Mouse (Mus musculus) adrenal gland, adult (tissue): Measurements from ENCODE around the gene Gnas.

Source experiments
- DNase-seq, 2 experiments: peaks; one replicate each; pipeline ENCODE4 v3.0.0; 2022 to 2023; ENCODE audit warnings: low spot score in 1 of 2; ENCODE audit not compliant: inconsistent age in 2 of 2

Gnas gene

DNA sequence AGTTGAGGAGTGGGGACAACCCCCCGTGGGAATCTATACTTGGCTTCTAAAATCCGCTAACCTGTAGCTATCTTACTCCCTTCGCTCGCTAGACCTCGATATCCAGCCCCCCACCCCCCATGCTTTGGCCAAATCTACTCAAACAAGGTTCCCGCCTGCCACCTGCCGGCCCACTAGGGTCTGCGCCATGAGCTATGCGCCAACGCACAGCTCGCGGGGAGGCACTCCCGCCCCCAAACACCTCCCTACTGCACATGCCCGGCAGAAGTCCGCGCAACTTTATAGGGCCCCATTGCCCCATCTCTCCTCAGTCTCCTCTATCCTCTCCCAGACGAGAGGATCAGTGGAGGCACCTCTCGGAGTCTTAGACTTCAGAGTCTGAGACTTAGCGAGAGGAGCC is at the start of gene Gnas:
Gnas (plus strand) TSS at position 310 of the 400 bp plus-strand sequence.
- DNase-seq = peak; percentile 44 to 68

DNA sequence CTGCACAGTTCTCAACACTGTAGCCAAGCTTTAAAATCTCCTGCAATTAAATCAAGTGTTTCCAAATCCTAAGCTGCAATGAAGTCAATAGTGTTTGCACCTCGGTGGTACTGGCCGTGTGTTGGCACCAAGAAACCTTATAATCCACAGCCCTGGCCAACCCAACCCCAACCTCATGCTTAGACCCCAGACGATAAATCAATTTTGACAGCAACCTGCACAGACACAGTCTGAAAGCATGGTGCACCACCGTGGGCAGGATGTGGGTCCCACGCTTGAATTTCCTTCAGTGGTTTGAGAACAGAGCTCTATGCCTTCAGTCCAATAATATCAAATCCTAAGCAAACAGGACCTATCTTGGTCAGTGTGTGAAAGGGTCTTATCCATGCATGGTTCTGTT is 41.7 kb upstream of the Gnas start:
- DNase-seq = no peak

DNA sequence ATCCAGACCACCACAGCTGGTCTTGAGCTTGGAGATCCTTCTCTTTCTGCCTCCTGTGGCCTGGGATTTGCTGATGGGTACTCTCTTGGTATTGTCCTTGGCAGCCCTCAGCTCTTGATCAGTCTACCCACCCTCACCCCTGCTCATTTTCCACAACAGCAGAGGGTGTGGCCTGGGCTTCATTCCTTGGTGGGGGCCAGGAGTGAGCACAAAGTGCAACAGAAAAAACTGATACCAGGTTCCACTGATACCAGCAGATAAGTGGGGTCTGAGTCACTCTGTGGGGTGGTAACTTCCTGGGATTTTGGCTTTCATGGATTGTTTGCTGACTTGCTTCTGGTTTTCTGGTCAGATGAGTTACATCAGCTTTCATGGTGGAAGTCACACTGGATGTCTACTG is 32.2 kb upstream of the Gnas start:
- no peak for DNase-seq

DNA sequence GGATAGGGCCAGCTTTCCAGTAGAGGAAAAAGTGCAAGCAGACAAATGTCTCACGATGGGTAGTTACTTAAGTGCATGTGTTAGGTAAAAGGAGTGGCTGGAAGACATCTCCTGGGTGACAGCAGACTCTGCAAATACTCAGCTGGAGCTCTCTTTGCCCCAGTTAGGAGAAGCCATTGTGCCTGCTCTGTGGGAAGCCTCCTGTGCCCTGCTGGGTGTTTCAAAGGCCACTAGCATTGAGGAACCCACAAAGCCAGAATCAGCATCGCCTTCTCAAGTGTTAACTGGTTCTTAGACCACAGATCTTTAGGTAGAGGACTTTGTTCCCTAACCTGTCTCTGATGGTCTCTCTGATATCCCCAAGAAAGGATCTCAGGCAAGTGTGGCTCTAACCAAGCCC is 26.8 kb upstream of the Gnas start:
- DNase-seq = no peak

DNA sequence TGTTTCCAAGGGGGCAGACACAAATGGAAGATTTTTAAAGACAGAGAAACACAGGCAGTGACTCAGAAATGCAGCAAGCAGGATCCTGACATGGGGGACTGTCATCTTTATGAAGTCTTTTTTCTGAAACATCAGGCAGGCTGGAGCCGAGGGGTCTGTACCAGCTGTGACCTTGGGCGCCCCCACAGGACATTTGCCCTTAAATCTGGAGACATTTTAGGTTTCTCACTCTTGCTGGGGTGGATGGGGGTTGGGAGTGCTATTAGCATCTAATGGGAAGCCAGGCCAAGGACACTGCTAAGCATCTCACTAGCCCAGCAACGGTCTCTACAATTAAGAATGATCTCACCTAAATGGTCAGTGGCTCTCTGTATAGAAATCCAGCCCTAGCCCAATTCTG is 24.1 kb upstream of the Gnas start:
- no peak for DNase-seq

DNA sequence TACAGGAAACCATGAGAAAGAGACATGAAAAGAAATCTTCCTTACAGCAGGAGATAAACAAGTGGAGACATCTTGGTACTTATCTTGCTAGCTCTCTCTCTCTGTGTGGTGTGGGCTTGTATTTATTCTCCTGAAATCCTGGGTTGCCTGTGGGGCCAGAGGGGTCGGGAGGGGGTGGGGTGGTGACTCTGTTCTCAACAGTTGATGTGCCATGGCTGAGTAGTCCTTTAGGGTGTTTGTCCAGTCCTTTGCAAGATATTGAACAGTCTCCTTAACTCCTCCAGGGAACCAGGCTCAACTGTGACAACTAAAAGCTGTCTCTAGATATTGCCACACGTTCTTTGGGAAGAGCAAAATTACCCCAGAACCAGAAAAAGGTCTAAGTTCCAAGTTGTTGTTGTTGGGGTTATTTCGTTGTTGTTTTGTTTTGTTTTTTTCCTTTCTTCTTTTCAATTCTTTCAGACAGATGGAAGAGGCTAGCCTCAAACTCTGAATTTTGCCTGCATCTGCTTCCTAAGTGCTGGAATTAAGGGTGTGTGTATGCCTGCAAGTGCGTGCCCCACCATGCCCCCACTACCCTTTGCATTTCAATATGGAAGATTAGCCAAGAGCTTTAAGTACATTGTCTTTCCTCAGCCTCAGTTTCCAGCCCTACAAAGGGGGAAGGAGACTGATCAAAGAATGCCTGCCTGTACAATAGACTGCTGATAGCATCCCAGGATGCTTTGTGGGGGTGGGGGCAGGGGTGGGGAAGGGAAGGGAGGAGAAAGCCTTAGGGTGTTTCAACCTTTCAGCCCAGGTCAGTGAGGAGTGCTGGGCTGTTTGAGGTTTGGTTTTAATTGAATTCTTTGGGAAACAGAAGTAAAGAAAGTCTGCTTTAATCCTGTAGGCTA is 23.0 kb upstream of the Gnas start:
- no peak for DNase-seq

DNA sequence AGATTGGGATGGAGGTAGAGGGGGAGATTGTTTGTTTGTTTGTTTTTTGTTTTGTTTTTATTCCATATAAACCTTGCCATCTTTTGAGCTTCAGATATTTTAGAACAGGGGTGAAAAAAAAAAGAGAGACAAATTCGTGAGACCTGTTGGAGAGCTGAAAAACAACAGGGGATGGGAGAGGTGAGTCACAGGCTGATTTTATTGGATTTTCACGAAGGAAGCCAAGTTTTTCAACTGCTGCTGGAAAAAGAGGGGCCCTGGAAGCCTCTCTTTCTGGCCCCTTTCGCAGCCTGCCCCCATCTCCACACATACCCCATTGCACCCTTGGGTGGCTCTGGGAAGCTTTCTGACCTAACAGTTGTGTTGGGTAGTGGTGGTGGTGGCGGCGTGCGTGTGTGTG is 22.3 kb upstream of the Gnas start:
- no peak for DNase-seq

DNA sequence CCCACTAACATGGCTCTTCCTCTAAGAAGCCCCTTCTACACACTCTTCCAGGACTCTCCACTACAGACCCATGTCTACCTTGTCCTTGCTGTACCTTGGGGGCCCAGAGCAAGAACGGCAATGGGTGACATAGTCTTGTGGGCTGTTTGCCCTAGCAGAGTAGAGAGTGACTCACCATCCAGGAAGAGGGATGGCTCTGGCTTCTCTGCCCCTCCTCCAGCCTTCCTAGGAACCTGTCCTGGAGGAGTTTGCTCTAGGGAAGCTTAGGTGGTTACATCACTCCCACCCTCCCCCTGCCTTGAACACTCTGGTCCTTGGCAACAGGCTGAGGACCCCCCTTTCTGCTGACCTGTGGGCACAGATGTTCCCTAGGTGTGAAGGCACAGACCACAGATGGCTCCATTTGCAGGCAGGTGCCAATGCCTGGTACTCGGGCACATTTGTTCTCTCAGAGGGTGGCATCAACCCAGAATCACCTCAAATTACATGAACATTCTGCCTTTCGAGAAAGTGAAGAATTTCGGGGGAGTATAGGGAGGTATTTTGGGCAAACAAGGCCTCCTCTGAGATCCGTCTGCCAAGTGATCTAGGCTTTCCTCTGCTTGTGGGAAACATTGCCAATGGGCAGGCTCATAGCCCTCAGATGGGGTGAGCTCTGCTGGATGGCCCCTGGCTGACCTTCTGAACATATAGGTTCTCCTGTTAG is 20.9 kb upstream of the Gnas start:
- DNase-seq = no peak

DNA sequence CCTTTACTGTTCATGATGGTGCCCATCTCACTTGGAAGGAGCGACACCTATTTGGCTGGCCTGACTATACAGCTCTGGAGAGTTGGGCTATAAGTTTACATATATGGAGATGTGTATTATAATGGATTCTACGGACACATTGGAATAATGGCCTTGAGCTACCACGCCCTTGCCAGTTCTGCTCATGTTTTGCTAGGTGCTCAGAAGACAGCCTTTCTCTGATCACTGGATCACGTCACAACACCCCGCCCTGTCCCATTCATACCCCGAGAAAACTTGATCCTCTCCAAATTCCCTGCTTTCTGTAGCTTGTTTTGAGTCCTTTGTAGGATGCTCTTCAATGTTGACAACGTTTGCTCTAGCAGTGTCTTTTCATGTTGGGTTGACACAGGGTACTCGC is 19.9 kb upstream of the Gnas start:
- no peak for DNase-seq

DNA sequence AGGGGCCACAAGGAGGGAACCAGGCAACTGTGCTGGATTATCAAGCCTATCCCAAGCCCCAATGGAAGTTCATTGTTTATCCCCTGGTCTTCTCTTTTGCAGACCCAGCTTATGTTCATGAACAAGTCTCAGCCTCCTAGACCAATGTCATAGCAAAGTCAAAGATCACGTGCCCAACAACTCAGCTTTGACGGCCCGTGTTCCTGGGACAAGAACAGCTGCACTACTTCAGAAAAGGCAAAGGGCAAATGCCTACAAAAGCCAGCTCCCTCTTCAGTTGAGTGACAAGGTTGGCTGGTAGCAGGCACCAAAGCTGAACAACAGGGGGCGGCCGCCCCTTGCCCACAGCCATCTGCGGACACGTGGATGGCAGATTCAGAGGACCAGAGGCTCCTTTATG is 13.7 kb upstream of the Gnas start:
- DNase-seq = no peak

DNA sequence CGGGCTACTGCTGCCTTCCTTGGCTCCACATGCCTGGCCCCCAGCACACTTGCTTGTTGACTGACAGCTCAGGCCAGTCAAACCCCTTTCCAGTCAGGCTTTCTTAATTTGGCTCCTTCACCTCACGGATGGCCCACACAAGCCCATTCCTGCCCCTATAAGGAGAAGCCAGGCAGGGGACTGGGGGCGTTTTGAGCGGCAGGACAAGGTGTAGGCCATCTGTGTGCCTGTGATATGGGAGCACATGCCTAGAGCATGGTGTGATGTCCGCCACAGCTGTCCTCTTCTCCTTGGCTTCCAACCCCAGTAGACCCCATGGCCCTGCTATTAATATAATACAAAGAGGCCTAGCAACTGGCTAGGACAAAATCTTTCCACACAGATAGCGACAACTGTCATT is 12.7 kb upstream of the Gnas start:
- DNase-seq = no peak

DNA sequence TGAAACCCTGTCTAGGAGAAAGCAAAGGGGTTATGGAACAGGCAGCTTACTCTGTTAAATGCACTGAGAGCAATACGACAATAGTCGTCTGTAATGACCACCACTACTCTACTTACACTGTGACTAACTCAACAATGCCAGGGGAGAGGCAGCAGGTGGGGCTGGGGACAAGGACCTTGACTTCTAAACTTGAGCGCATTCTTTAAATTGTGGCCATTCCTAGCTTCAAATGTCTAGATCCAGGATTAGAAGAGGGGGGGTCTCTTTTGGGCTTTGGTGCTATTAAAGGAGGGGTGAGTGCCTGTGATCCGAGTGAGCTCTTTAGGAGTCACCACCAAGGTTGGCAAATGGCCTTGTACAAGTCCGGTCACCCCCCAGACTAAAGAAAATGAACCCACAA is 11.0 kb upstream of the Gnas start:
- DNase-seq = no peak

DNA sequence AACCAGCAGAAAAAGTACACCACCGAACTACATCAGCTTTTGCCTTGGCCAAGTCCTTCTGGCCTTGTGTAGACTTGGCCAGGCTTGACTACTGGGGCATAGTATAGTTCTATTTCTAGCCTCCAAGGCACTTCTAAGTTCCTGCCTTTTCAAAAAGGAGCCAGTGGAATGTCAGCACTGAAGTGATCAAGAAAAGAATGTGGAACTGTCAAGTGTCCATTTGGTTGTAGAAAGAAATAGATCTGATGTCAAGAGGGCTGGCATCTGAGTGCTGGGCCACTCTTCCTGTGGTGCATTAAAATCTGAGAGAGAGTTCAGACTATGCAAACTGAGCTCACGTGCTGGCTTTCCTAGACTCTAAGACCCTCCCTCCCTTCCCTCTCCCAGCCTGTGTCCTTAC is 10.2 kb upstream of the Gnas start:
- DNase-seq = no peak

DNA sequence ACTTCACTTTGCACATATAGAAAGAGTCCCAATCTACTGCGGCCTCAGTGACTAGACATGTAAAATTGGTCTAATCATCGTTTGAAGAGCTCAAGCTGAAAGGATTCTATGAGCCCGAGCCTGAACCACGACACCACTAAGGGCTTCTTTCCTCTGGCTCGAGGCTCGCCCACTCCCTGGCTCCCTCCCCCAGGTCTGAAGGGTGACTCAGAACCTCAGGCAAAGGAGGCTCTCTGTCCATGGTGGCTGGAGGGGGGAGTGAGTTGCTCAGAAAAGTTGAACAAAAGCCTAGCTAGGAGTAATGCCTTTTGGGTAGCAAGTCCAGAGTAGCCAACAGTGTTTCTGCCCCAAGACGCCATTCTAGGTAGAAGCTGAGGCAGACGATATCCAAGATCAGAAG is 4.3 kb upstream of the Gnas start:
- no peak for DNase-seq

DNA sequence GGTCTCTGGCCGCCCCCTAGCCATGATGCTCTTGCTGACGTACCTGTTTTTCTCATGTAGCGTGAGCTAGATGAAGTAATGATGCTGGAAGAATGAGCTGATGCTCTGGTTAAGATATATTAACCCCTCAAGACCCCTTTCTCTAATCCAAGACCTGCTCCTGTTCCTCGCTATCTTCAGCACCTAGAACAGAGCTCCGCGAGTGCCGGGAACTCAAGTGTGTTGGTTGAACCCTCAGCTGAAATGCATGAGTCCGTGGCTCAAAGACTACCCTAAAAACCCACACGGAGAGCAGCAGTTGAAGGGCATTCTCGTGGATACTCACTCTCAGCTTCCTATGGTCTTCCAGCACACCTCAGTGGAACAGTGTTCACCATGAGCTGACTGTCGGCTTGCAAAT is 779 bp upstream of the Gnas start:
- DNase-seq = no peak

DNA sequence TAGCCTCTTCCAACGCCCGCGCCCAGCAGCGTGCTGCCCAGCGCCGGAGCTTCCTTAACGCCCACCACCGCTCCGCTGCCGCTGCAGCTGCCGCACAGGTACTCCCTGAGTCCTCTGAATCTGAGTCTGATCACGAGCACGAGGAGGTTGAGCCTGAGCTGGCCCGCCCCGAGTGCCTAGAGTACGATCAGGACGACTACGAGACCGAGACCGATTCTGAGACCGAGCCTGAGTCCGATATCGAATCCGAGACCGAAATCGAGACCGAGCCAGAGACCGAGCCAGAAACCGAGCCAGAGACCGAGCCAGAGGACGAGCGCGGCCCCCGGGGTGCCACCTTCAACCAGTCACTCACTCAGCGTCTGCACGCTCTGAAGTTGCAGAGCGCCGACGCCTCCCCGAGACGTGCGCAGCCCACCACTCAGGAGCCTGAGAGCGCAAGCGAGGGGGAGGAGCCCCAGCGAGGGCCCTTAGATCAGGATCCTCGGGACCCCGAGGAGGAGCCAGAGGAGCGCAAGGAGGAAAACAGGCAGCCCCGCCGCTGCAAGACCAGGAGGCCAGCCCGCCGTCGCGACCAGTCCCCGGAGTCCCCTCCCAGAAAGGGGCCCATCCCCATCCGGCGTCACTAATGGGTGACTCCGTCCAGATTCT is 812 bp downstream of the Gnas start:
- peak in 1 of 2 experiments; percentile 33 for DNase-seq

DNA sequence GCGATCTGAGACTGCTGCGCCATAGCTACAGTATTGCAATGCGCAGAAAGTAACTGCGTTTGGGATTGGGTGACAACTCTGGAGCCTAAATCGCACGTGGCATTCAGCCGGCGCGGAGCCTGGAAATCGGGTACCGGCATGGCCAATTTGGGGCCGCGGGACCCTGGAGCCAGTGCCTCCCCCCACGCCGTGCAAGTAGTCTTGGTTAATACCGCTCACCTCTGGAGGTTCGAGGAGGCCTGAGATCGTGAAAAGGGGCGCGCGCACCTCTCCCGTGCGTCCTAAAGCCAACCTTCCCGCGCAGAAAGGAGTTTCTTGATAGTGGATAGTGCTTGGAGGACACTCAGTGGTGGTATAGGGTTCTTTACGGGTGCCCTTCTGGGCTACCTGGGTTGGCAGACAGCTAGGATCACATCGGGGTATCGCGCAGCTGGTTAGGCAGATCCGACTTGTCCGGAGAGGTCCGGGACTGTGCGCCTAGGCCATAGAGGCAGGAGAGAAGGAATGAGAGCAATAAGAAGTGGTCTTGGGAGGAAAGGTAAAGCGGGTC is 1.9 kb downstream of the Gnas start:
- DNase-seq = peak in 1 of 2 experiments; percentile 31

DNA sequence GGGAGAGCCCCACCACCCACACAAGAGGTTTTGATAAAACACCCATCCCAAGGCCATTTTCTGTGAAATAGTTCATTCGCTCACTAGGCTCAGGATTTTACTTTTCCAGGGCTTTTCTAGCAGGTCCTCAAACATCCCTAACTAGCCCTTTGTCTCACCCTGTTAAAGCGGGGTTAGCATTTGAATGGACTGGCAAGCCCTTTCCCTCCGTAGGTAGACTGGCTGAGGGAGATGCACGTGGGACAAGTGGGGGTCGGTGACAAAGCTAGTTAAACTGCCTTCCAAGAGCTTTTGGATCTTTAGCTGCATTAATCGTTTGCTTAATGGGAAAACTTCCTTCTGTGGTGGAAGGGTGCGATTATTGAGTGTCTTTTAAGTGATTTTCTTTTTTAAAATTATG is 3.8 kb downstream of the Gnas start:
- no peak for DNase-seq

DNA sequence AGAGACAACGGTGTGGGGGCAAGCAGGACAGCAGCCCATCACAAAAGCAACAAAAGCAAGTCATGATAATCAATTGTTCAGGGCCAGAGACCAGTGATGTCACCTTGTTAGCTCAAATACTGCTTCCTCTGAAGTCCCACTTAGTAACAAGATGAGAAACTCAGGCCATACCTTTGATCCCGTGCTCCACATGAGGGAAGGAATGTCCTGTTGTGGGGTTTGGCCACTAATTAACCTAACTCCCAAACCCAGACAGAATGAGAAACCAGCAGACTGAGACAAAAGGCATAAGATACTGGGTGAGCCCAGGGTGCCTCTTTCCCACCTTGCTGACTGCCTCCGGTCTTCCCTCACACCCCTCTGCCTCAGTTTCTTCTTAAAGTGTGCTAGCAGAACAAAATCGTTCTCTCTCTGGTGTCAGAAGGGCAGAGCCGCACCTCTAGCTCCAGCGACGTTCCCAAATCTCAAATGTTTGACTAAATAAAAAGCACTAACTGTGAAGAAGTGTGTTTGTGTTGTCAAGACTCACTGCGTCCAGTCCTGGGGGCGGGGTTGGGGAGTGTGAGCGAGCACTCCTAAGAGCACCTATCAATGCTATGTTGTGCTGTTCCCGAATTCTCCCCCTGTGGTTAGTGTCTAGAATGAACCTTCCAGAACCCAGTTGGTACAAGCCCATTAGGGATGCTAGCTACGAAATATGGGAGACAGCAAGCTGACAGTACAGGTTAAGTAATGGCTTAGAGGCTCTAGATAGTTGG is 4.7 kb downstream of the Gnas start:
- DNase-seq = no peak

DNA sequence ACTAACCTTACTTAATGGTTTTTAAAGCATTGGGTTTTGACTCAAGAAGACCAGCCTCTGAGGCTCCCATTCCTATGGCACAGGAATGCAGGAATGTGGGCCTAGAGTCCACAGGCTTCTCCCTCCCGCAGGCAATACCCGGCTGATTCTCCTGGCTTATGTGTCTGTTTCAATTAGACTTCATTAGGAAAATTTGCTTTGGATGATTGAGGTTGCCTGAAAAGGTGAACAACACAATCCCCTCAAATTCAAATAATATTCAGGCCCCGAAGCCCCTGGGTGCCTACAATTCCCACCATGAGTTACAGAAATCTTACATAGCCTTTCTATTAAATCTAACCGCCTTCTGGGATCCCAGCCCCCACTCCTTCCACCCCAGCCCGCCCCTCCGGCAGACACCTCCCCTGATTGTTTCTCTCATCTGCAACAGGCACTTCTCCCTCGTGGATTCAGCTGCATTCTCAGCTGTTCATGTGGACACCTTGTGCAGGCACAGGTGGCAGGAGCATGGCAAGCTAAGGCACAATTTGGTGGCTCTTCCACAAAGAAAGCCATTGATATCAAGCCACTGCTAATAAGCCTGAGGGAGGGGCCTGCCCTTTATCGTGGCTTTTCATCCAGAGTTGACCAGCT is 7.0 kb downstream of the Gnas start:
- DNase-seq = no peak

DNA sequence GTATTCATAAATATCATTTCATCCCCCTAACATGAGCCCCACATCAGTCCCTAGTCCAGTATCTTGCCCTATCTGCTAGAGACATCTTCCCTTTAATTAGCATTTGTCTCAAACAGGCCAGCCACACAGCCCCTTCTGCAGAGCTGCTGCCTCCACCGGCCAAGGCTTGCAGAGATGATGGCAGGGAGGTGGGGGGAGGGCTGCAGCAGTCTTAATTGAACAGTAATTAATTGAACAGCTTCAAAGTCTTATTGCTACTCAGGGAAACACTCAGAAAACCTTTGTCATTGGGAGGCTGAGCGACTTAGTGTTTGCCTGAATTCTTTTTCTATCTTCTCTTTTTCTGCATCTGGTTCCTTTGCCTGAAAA is 7.5 kb downstream of the Gnas start:
- no peak for DNase-seq
